Mouse (Mus musculus) frontal cortex, postnatal 10 days (tissue): ENCODE measurements around the gene Tbc1d10c.

Experiments used
- DNase-seq, 2 experiments: peaks; one replicate each; pipeline ENCODE4 v3.0.0; 2022; ENCODE audit warnings: low spot score in 2 of 2, mixed read lengths in 1 of 2

Tbc1d10c gene

DNA sequence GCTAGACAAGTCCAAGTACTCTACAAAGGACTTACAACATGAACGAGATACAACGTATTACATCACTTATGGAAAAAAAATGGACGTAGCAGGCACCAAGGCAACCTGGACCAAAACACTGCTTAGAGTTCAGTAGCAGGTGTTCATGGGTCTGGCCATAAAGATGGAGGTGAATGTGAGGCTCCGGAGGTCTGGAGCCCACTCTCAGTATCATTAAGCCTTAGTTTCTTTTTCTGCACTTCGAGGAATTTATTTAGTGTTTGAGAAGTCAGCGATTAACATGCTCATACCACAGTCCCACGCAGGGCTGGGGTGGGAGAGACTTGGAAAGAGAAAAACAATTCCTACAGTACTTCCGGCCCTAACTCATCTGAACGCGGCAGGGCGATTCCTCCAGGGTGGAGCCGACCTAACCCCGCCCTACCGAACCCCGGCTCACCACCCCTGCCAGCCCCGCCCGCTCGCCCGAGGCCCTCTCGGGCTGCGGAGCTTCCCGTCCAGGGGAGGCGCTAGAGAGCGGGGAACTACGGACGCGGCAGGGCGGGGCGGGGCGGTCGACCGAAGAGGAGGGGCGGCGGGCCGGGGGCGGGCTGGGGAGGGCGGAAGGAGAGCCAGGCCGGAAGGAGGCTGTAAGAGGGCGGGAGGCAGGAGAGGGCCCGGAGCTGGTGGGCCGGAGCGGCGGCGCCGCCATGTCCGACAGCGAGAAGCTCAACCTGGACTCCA, 605 bp upstream of the Tbc1d10c start, which contains the start of gene Ppp1ca:
Ppp1ca (plus strand) TSS at position 538 of the 723 bp plus-strand sequence.
- DNase-seq: peak; percentile 77 to 91

DNA sequence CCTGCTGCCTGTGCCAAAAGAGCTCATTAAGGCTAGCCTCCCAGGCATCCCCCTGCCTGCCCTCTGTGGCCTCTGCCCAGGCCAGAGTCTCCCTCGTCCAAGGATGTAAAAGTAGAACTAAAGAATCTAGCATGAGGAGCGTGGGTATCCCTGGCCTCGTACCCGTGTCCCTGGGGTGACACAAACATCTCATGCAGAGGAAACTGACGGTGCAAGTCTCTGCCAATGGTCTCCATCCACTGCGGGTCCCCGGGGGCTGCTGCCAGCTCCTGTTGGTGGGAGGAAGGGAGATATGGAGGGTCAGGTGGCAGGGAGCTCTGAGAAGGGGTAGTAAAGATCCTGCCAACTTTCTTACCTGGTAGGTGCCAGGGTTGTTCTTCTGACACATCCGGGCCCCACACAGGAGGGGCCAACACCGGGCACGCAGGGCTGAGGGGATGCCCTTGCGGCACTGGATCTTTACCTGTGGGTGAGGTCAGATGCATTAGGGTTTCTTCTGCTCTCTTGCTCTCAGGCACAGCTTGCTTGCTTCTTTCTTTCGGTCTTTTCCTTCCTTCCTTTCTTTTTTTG, 1.9 kb downstream of the Tbc1d10c start:
- no peak for DNase-seq

GRCm38 (mm10) chr19:4187303-4187702, 3.8 kb downstream of the Tbc1d10c start:
- DNase-seq: no peak

DNA sequence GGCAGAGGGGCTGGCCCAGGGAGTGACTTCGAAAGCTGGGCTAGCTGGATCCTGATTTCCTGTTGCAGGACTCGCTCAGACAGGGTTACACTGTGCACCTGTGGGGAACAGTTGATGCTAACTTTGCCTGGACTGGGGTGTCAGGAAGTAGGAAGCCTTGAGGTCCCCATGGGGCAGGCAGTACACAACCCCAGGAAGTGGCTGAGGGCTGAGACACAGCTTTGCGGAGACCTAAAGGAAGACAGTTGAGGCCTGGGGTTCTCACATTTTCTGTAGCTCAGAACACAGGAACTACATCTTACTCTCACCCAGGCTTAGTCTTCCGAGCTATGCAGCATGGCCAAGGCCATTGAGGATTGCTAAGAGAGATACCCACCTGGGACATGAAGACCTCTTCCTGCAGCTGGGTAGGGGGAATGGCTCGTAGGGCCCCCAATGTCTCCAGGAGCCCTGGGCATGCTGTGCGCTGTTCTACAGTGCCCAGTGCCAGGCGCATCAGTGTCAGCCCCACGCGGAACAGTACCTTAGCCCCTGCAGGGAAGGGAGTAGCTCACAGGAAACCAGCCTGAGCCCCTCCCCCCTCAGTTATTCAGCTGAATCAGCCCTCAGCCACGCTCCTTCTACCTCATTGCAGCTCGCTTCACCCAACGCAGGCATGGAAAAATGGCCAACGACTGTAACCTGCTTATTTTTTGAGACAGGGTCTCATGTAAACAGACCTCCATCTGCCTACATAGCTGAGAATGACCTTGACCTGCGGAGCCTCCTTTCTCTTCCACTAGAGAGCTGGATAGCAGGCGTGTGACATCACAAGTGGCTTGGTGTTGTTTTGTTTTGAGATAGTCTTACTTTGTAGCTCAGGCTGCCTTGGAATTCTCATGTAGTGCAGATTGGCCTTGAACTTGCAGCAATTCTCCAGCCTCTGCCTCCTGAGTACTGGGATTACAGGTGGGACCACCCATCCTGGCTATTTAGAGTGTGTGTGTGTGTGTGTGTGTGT, 5.8 kb downstream of the Tbc1d10c start:
- DNase-seq: peak in 1 of 2 experiments; percentile 18

DNA sequence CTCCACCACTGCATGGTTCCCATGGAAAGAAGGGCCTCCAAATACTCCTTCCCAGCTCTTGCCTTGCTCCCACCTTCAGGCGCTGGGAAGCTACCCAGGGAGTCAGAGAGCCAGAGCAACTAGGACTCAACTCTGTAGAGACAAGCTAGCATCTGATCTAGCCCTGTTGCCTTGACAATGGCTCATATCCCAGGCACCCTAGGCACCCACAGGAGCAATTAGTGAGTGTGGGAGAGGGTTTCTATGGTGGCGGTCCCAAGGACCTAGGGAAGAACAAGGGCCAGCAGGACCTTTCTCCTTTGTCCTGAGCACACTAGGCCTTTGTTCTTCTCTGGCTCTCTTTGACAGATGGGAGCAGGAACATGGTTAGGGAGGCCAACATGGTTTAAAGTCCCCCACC, 7.4 kb downstream of the Tbc1d10c start:
- no peak for DNase-seq

DNA sequence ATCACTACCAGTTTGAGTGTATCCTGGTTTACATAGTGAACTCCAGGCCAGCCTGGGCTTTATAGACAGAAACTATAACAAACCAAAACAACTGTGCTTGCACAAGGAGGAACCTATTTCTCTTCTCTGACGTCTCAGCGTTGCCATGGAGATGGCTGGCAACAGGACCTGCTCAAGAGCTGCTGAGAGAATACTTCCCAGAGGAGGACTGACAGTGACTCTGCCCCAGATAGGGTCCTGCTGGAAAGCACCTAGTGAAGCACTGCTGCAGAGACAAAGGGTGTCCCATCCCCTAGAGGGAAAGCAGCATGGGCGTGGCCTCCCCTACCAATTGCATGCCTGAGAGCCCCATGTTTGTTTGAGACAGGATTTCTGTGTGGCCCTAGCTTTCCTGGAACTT, 9.2 kb downstream of the Tbc1d10c start:
- DNase-seq: peak; percentile 72 to 73

GRCm38 (mm10) chr19:4180411-4180810, 10.7 kb downstream of the Tbc1d10c start:
- DNase-seq: no peak

GRCm38 (mm10) chr19:4175368-4175947, 15.6 kb downstream of the Tbc1d10c start, which contains the start of gene Carns1:
Gene Carns1 (minus strand): TSS chr19:4175479.
- DNase-seq: peak in 1 of 2 experiments; percentile 20

DNA sequence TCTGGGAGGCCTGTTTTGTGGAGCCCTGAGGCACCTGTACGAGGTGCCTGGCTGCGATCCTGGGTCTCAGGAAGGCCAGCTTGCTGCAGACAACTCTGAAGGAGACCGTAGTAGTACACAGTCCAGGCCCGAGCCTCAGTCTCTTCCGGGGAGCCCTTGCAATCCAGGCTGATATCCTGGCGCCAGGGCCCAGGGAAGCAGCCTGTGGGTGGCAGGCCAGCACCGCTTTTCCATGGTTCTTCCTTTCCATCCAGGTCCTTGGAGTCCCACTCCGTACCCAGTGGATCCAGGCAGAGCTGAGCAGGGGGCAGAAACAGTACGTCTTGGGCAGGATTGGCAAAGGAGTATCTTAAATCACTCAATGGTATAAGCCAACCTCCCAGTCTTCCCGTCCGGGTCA, 18.2 kb downstream of the Tbc1d10c start:
- no peak for DNase-seq

GRCm38 (mm10) chr19:4171393-4172290, 19.4 kb downstream of the Tbc1d10c start:
- no peak for DNase-seq

DNA sequence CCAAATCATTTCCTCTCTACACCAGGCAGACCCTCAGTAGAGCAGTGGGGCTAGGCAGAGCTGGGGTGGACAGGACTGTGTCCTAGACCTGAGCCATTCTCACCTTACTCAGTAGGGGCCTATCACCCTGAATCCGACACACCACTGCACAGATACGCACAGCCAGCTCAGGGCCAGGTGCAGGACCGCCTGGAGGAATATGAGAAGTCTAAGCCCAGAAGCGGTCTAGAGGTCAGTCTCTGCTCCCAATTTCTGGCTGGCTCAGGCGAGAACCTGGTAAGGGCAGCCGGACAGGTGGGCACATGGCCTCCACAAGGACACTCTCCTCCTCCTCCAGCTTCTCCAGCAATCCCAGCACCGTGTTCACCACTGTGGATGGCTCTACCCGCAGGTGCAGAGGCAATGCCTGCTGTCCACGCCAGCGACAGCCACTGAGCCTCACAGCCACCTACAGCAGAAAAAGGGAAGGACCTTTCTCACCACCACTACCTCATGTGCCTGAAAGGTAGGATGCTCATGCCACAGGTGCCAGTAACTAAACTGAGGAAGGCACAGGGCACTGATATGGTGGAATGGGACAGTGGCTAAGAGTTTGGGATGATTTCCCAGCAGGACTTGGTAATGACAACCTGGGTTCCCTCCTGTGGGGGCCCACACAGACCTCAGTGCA, 20.2 kb downstream of the Tbc1d10c start:
- no peak for DNase-seq

- DNase-seq: no peak
These were observed 21.3 kb downstream of the Tbc1d10c start for GRCm38 (mm10) chr19:4169810-4170209.

- DNase-seq: peak; percentile 99 to 100
These were observed 21.7 kb downstream of the Tbc1d10c start for GRCm38 (mm10) chr19:4169378-4169784.

- DNase-seq: no peak
These were observed 24.2 kb downstream of the Tbc1d10c start for GRCm38 (mm10) chr19:4166678-4167476.

DNA sequence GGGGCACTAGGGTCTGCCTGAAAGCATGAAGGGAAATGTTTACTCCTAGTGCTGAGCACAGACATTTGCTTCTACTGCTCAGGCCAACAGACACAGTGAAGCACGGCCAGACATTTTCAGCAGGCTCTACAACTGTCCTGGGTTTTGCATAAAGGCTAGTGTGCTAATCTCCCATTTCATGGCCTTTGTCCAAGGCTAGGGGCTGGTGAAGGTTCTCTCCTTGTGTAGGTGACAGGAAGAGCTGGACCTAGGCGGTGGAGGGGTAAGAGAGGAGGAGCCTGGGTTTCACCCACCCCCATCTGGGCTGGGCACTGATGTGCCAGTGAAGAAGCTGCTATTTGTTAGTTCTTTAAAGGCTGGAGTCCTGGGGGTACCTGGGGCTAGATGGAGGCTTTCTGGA, 26.4 kb downstream of the Tbc1d10c start:
- no peak for DNase-seq

DNA sequence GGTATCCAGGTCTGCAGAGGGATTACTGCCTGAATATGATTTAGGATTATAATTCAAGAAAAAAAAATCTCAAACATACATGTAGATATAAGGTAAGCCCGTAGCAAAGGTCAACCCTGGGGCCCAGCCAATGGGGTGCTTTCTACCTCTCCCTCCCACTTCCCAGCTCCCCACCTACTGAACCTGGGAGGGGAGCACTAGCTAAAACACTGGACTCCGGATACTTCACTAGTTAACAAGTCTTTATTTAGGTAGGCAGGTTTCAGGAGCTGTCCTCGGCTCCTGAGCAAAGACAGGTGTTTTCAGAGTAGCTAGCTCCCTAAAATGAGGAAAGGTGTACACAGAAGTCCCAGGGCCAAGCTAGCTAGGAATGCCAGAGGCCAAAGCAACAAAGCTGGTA, 27.0 kb downstream of the Tbc1d10c start:
- DNase-seq: no peak

DNA sequence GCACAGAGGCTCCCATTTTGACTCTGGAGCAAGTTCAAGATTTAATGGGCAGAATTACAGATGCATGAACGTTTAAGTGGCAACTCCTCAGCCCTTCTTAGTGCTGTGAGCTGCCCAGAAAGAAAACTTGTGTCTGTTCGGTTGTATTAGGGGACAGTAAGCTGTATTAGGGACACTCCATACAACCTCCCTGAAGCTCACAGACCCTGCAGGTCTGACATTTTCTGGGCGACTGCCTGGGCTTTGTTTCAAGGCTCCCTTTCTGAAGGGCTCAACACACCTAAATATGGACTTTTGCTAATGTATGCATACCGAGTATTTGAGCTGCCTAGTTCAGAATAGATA, 27.6 kb downstream of the Tbc1d10c start:
- no peak for DNase-seq

DNA sequence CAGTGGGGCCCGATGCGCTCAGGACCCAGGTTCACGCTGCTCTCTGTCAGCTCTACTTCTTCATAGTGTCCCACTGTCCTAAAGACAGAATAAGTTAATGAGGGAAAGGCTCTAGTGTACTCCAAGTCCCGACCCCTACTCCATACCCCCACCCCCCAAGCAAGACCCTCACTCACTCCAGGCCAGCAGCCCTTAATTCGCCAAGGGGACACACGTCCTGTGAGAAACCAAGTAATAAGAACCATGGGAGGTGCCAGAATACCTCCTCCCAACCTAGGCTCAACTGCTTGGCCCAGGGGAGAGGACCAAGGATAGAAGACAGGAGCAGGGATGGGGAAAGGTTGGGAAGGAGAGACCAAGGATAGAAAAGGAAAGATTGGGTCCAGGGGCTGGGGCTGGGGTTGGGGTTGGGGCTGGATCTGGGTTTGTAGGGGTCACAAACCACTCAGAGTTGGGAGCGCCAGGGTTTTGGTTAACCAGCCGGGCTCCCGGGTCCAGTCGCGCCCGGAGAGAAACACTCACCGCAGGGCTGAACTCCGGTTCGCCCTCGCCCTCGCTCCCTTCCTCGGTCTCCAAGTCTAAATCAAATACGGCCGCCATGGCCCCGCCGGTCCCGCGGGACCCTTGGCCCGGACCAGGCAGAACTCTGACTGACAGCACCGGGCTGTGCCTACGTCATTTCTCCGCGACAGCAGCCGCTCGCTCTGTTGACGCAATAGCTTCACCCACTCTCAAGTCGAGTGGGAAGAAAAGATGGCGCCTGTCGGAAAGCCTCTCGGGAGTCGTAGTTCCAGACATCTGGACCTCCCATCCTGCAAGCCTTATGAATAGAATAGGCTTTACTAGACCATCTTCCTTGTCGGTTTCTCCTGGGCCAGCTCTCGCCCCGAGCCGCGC, 28.2 kb downstream of the Tbc1d10c start, which contains the start of gene Rps6kb2:
Rps6kb2 (minus strand) TSS at position 709 of the 897 bp plus-strand sequence.
- peak; percentile 94 to 97 for DNase-seq
